Mouse (Mus musculus): Measurements from ENCODE around the gene Fmo1. TPM values are rescaled to one million over a fixed set of nuclear protein-coding genes. Genes with fewer than 3 reads are reported as not detected.

The Fmo1 gene
- 20.8 and 25.9 TPM in 2 replicates for polyA plus RNA-seq (2015; fragmentation: Nextera tagmentation; extraction: Ambion mirVana)

GRCm38 (mm10) chr1:162866280-162866681, at the start of gene Fmo1:
TSS of gene Fmo1 (minus strand) at chr1:162866610.
- H3K27me3 ChIP-seq (replicated peaks): no peaks in the 10 kb centered on the region
- H3K9ac ChIP-seq (replicated peaks): no peak within 1 kb of the TSS
- no peak for ATAC-seq (ENCODE audit: low FRiP score)
- H3K27ac ChIP-seq (replicated peaks): no peak within 1 kb of the TSS
- H3K4me1 ChIP-seq: no peaks in the 10 kb centered on the region
- H3K36me3 ChIP-seq: no peaks in the 10 kb centered on the region
- WGBS: 37% methylated on average over 7 of the region's 7 CpGs
- H3K4me3 ChIP-seq (replicated peaks): no peak within 1 kb of the TSS
- no peak within 1 kb of the TSS for H3K4me2 ChIP-seq
- no peaks in the 10 kb centered on the region for H3K9me3 ChIP-seq (replicated peaks)

GRCm38 (mm10) chr1:162914932-162915556, 48.6 kb upstream of the Fmo1 start:
- H3K4me3 ChIP-seq (replicated peaks): no peak overlapping the region
- no peak overlapping the region for H3K27ac ChIP-seq (replicated peaks)
- H3K9me3 ChIP-seq (replicated peaks): no peaks in the 10 kb centered on the region
- H3K36me3 ChIP-seq: no peaks in the 10 kb centered on the region
- no peaks in the 10 kb centered on the region for H3K27me3 ChIP-seq (replicated peaks)
- no peaks in the 10 kb centered on the region for H3K4me1 ChIP-seq
- no peak overlapping the region for H3K4me2 ChIP-seq
- ATAC-seq (ENCODE audit: low FRiP score): no peak
- 88% methylated on average over 4 of the region's 4 CpGs for WGBS
- no peak overlapping the region for H3K9ac ChIP-seq (replicated peaks)

- no peaks in the 10 kb centered on the region for H3K27me3 ChIP-seq (replicated peaks)
- no peak overlapping the region for H3K27ac ChIP-seq (replicated peaks)
- no peaks in the 10 kb centered on the region for H3K9me3 ChIP-seq (replicated peaks)
- no peaks in the 10 kb centered on the region for H3K4me1 ChIP-seq
- H3K36me3 ChIP-seq: no peaks in the 10 kb centered on the region
- ATAC-seq (ENCODE audit: low FRiP score): no peak
- no peak overlapping the region for H3K4me3 ChIP-seq (replicated peaks)
- no peak overlapping the region for H3K4me2 ChIP-seq
- H3K9ac ChIP-seq (replicated peaks): no peak overlapping the region
Observed at GRCm38 (mm10) chr1:162912085-162912484, 45.7 kb upstream of the Fmo1 start.

- H3K36me3 ChIP-seq: no peaks in the 10 kb centered on the region
- no peaks in the 10 kb centered on the region for H3K4me1 ChIP-seq
- 33% methylated on average over 4 of the region's 4 CpGs for WGBS
- H3K4me3 ChIP-seq (replicated peaks): no peak overlapping the region
- H3K27me3 ChIP-seq (replicated peaks): no peaks in the 10 kb centered on the region
- H3K9me3 ChIP-seq (replicated peaks): no peaks in the 10 kb centered on the region
- ATAC-seq (ENCODE audit: low FRiP score): peak; percentile 79
- no peak overlapping the region for H3K9ac ChIP-seq (replicated peaks)
- no peak overlapping the region for H3K4me2 ChIP-seq
- no peak overlapping the region for H3K27ac ChIP-seq (replicated peaks)
Observed at GRCm38 (mm10) chr1:162901879-162902278, 35.5 kb upstream of the Fmo1 start.

- H3K27me3 ChIP-seq (replicated peaks): no peaks in the 10 kb centered on the region
- no peaks in the 10 kb centered on the region for H3K9me3 ChIP-seq (replicated peaks)
- no peak within 1 kb of the TSS for H3K4me2 ChIP-seq
- H3K4me1 ChIP-seq: no peaks in the 10 kb centered on the region
- 79% methylated on average over 14 of the region's 14 CpGs for WGBS
- H3K36me3 ChIP-seq: no peaks in the 10 kb centered on the region
- no peak for ATAC-seq (ENCODE audit: low FRiP score)
- H3K9ac ChIP-seq (replicated peaks): no peak within 1 kb of the TSS
- H3K27ac ChIP-seq (replicated peaks): no peak within 1 kb of the TSS
- H3K4me3 ChIP-seq (replicated peaks): no peak within 1 kb of the TSS
Observed at GRCm38 (mm10) chr1:162897838-162898811, 31.7 kb upstream of the Fmo1 start, which contains the start of gene Fmo2. TSS of gene Fmo2 (minus strand) at chr1:162898726.

GRCm38 (mm10) chr1:162895900-162896299, 29.5 kb upstream of the Fmo1 start:
- Histone ChIP-seq H3K27me3 (replicated peaks) (no peaks in the 10 kb centered on the region), H3K4me2 (no peak overlapping the region), H3K4me3 (replicated peaks) (no peak overlapping the region), H3K27ac (replicated peaks) (no peak overlapping the region), H3K36me3 (no peaks in the 10 kb centered on the region), H3K9ac (replicated peaks) (no peak overlapping the region), H3K9me3 (replicated peaks) (no peaks in the 10 kb centered on the region), H3K4me1 (no peaks in the 10 kb centered on the region)
- WGBS: 44% methylated on average over 6 of the region's 6 CpGs
- ATAC-seq (ENCODE audit: low FRiP score): 0 out of 2 replicates have a peak, but pooled peaks have one; percentile 35

GRCm38 (mm10) chr1:162893014-162893413, 26.6 kb upstream of the Fmo1 start:
- no peak for ATAC-seq (ENCODE audit: low FRiP score)
- 92% methylated on average over 6 of the region's 6 CpGs for WGBS
- H3K9me3 ChIP-seq (replicated peaks): no peaks in the 10 kb centered on the region
- H3K36me3 ChIP-seq: no peaks in the 10 kb centered on the region
- no peaks in the 10 kb centered on the region for H3K27me3 ChIP-seq (replicated peaks)
- H3K4me1 ChIP-seq: no peaks in the 10 kb centered on the region
- H3K4me2 ChIP-seq: no peak overlapping the region
- no peak overlapping the region for H3K9ac ChIP-seq (replicated peaks)
- no peak overlapping the region for H3K27ac ChIP-seq (replicated peaks)
- no peak overlapping the region for H3K4me3 ChIP-seq (replicated peaks)

- 79% methylated on average over 6 of the region's 6 CpGs for WGBS
Observed at GRCm38 (mm10) chr1:162891980-162892451, 25.6 kb upstream of the Fmo1 start.

GRCm38 (mm10) chr1:162888646-162889045, 22.2 kb upstream of the Fmo1 start:
- Histone ChIP-seq H3K4me2 (no peak overlapping the region), H3K9me3 (replicated peaks) (no peaks in the 10 kb centered on the region), H3K36me3 (no peaks in the 10 kb centered on the region), H3K9ac (replicated peaks) (no peak overlapping the region), H3K27ac (replicated peaks) (no peak overlapping the region), H3K4me3 (replicated peaks) (no peak overlapping the region), H3K4me1 (no peaks in the 10 kb centered on the region), H3K27me3 (replicated peaks) (no peaks in the 10 kb centered on the region)
- ATAC-seq (ENCODE audit: low FRiP score): no peak
- WGBS: 91% methylated on average over 12 of the region's 12 CpGs

More at GRCm38 (mm10) chr1:162891980-162892451, 25.6 kb upstream of the Fmo1 start:
- H3K36me3 ChIP-seq: no peaks in the 10 kb centered on the region
- no peak overlapping the region for H3K27ac ChIP-seq (replicated peaks)
- H3K4me2 ChIP-seq: no peak overlapping the region
- H3K9me3 ChIP-seq (replicated peaks): no peaks in the 10 kb centered on the region
- H3K4me1 ChIP-seq: no peaks in the 10 kb centered on the region
- no peaks in the 10 kb centered on the region for H3K27me3 ChIP-seq (replicated peaks)
- no peak overlapping the region for H3K4me3 ChIP-seq (replicated peaks)
- H3K9ac ChIP-seq (replicated peaks): no peak overlapping the region
- ATAC-seq (ENCODE audit: low FRiP score): no peak

GRCm38 (mm10) chr1:162887644-162888043, 21.2 kb upstream of the Fmo1 start:
- H3K27ac ChIP-seq (replicated peaks): no peak overlapping the region
- H3K4me1 ChIP-seq: no peaks in the 10 kb centered on the region
- 94% methylated on average over 7 of the region's 7 CpGs for WGBS
- H3K4me3 ChIP-seq (replicated peaks): no peak overlapping the region
- ATAC-seq (ENCODE audit: low FRiP score): no peak
- H3K9me3 ChIP-seq (replicated peaks): no peaks in the 10 kb centered on the region
- no peaks in the 10 kb centered on the region for H3K27me3 ChIP-seq (replicated peaks)
- no peak overlapping the region for H3K4me2 ChIP-seq
- H3K36me3 ChIP-seq: no peaks in the 10 kb centered on the region
- no peak overlapping the region for H3K9ac ChIP-seq (replicated peaks)

GRCm38 (mm10) chr1:162886138-162886816, 19.9 kb upstream of the Fmo1 start:
- Histone ChIP-seq H3K27ac (replicated peaks) (no peak overlapping the region), H3K4me3 (replicated peaks) (no peak overlapping the region), H3K9ac (replicated peaks) (no peak overlapping the region), H3K36me3 (no peaks in the 10 kb centered on the region), H3K9me3 (replicated peaks) (no peaks in the 10 kb centered on the region), H3K27me3 (replicated peaks) (no peaks in the 10 kb centered on the region), H3K4me2 (no peak overlapping the region), H3K4me1 (no peaks in the 10 kb centered on the region)
- WGBS: 92% methylated on average over 11 of the region's 11 CpGs
- ATAC-seq (ENCODE audit: low FRiP score): no peak

Measured in neural tube, embryonic 15.5 days (tissue).